Mouse (Mus musculus): ENCODE measurements at regions not wholly inside any gene's neighbourhood (a gene's known extent, or its start where the extent isn't known, plus 50 kb on each side); places are given as distances from the start of the nearest gene placed in this dataset.

DNA sequence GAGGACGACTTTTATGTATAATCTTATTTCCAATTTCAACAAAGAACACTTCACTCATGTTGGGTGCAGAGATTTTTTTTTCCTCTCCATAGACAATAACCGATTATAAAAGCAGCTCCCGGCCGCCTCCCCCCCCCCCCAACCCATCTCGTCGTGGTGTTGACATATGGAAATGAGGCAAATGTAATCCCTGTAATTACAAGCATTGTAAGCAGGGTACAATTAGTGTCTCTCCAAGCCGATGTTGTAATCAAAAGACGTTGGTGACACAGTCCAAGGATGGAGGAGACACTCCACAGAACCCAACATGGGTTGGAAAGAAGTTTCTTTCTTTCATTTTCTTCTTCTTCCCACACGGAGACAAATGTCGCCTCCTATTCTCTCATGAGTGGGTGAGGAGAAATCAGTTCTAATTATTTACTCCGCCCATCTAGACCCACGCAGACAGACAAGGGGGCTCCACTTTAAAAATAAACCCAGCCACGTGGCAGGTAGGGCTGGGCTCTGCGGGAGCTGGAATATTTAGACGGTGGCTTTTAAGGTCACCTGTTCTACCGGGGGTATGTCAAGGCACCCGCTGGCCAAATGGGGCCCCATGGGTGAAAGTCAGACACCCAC lies 110.0 kb downstream of the Gm26897 start:
- H3K79me2 ChIP-seq (ENCODE audit: control insufficient read depth, insufficient read depth, low read length, poor library complexity) = no peaks in the 10 kb centered on the region
- H3K9me3 ChIP-seq (replicated peaks; ENCODE audit: insufficient read depth, low read length) = no peaks in the 10 kb centered on the region
- TF ChIP-seq TBP (IDR thresholded peaks at IDR 0.05; ENCODE audit: low read depth, low read length) (no peak), MYB (IDR thresholded peaks at IDR 0.05; ENCODE audit: low read depth, low read length) (no peak), RAD21 (IDR thresholded peaks at IDR 0.05; ENCODE audit: low read depth, low read length) (no peak), CTCF (IDR thresholded peaks at IDR 0.05 in 2 of 3, conservative IDR thresholded peaks at IDR 0.05 in 1 of 3; ENCODE audit: control insufficient read depth in 1 of 3, insufficient read depth in 1 of 3, low read depth in 2 of 3, low read length in 3 of 3, poor library complexity in 1 of 3, severe bottlenecking in 1 of 3) (no peak), EP300 (IDR thresholded peaks at IDR 0.05; ENCODE audit: low read depth in 1 of 2, low read length in 2 of 2) (no peak), ETS1 (IDR thresholded peaks at IDR 0.05; ENCODE audit: low read depth, low read length) (no peak), NRF1 (IDR thresholded peaks at IDR 0.05; ENCODE audit: insufficient read depth, low read depth, low read length, poor library complexity, severe bottlenecking) (no peak), ELF1 (IDR thresholded peaks at IDR 0.05; ENCODE audit: low read depth, low read length) (no peak), MAZ (IDR thresholded peaks at IDR 0.05; ENCODE audit: low read depth, low read length) (no peak), MAFK (IDR thresholded peaks at IDR 0.05; ENCODE audit: borderline replicate concordance, low read depth, low read length) (no peak), HCFC1 (IDR thresholded peaks at IDR 0.05; ENCODE audit: low read depth, low read length) (no peak)
- no peaks in the 10 kb centered on the region for H3K27me3 ChIP-seq (ENCODE audit: control insufficient read depth in 1 of 2, insufficient read depth in 2 of 2, low read length in 2 of 2)
- no peaks in the 10 kb centered on the region for H3K4me1 ChIP-seq (ENCODE audit: control insufficient read depth in 1 of 2, insufficient read depth in 2 of 2, low read length in 2 of 2)
- DNase-seq (ENCODE audit: low read depth, low spot score) = no peak
- no peak overlapping the region for H3K4me3 ChIP-seq (ENCODE audit: control insufficient read depth in 1 of 2, insufficient read depth in 1 of 2, low read depth in 2 of 2, low read length in 2 of 2)
- H3K27ac ChIP-seq (ENCODE audit: control insufficient read depth, low read depth, low read length) = no peak overlapping the region
- no peaks in the 10 kb centered on the region for H3K36me3 ChIP-seq (ENCODE audit: control insufficient read depth in 1 of 2, insufficient read depth in 2 of 2, low read length in 2 of 2)
- H3K9ac ChIP-seq (ENCODE audit: control insufficient read depth, low read depth, low read length, poor library complexity, severe bottlenecking) = no peak overlapping the region

DNA sequence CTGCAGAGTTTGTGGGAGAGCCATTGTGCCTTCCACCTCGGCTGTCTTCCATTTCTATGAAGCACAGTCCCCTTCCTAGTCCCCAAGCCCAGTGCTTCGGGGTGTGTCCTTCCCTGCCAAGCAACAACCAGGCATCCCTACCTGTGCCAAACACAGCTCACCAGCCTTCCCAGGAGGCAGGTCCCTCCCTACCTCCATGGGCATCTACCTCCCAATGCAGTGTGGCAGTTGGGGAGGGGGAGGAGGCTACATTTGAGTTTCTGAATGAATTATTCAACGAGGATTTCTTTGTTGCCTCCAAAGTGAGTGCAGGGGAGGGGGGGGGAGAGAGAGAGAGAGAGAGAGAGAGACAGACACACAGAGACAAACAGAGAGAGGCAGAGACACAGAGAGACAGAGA lies 110.8 kb downstream of the Gm26897 start:
- Histone ChIP-seq H3K27me3 (ENCODE audit: control insufficient read depth in 1 of 2, insufficient read depth in 2 of 2, low read length in 2 of 2) (no peaks in the 10 kb centered on the region), H3K4me3 (ENCODE audit: control insufficient read depth in 1 of 2, insufficient read depth in 1 of 2, low read depth in 2 of 2, low read length in 2 of 2) (no peak overlapping the region), H3K4me1 (ENCODE audit: control insufficient read depth in 1 of 2, insufficient read depth in 2 of 2, low read length in 2 of 2) (no peaks in the 10 kb centered on the region), H3K9ac (ENCODE audit: control insufficient read depth, low read depth, low read length, poor library complexity, severe bottlenecking) (no peak overlapping the region), H3K27ac (ENCODE audit: control insufficient read depth, low read depth, low read length) (no peak overlapping the region), H3K9me3 (replicated peaks; ENCODE audit: insufficient read depth, low read length) (no peaks in the 10 kb centered on the region), H3K36me3 (ENCODE audit: control insufficient read depth in 1 of 2, insufficient read depth in 2 of 2, low read length in 2 of 2) (no peaks in the 10 kb centered on the region), H3K79me2 (ENCODE audit: control insufficient read depth, insufficient read depth, low read length, poor library complexity) (no peaks in the 10 kb centered on the region)
- DNase-seq (ENCODE audit: low read depth, low spot score) = no peak
- TF ChIP-seq POLR2AphosphoS2 (IDR thresholded peaks at IDR 0.05; ENCODE audit: low read length) (no peak), MAZ (IDR thresholded peaks at IDR 0.05; ENCODE audit: low read depth, low read length) (no peak)

DNA sequence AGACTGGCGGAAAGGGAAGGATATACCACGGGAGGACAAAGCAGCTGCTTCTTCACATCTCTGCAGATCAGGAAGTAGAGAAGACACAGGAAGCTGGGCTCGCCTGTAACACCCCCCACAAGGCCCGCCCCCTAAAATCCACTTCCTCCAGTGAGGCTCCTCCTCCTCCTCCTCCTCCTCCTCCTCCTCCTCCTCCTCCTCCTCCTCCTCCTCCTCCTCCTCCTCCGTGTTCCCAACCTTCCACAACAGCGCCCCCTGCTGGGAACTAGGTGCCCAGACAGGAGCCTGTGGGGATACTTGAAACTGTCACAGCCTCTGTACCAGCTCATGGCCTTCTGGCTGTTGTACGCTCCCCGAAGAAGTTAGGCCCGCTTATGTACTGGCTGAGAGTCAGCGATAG lies 115.2 kb downstream of the Gm26897 start:
- Histone ChIP-seq H3K4me3 (ENCODE audit: control insufficient read depth in 1 of 2, insufficient read depth in 1 of 2, low read depth in 2 of 2, low read length in 2 of 2) (no peak overlapping the region), H3K9me3 (replicated peaks; ENCODE audit: insufficient read depth, low read length) (no peaks in the 10 kb centered on the region), H3K9ac (ENCODE audit: control insufficient read depth, low read depth, low read length, poor library complexity, severe bottlenecking) (no peak overlapping the region), H3K27me3 (ENCODE audit: control insufficient read depth in 1 of 2, insufficient read depth in 2 of 2, low read length in 2 of 2) (no peaks in the 10 kb centered on the region), H3K4me1 (ENCODE audit: control insufficient read depth in 1 of 2, insufficient read depth in 2 of 2, low read length in 2 of 2) (no peaks in the 10 kb centered on the region), H3K27ac (ENCODE audit: control insufficient read depth, low read depth, low read length) (no peak overlapping the region), H3K36me3 (ENCODE audit: control insufficient read depth in 1 of 2, insufficient read depth in 2 of 2, low read length in 2 of 2) (no peaks in the 10 kb centered on the region), H3K79me2 (ENCODE audit: control insufficient read depth, insufficient read depth, low read length, poor library complexity) (no peaks in the 10 kb centered on the region)
- no peak for DNase-seq (ENCODE audit: low read depth, low spot score)
- TF ChIP-seq RAD21 (IDR thresholded peaks at IDR 0.05; ENCODE audit: low read depth, low read length) (no peak), CTCF (IDR thresholded peaks at IDR 0.05 in 2 of 3, conservative IDR thresholded peaks at IDR 0.05 in 1 of 3; ENCODE audit: control insufficient read depth in 1 of 3, insufficient read depth in 1 of 3, low read depth in 2 of 3, low read length in 3 of 3, poor library complexity in 1 of 3, severe bottlenecking in 1 of 3) (0 out of 6 replicates have a peak, but pooled peaks of 1 of the 3 experiments have one; percentile 4)
